Mouse (Mus musculus) spleen, adult 12 weeks (tissue): Measurements from ENCODE around the gene Cxcl14.

Experiments used
- DNase-seq: peaks from one replicate; pipeline ENCODE4 v3.0.0; 2022; ENCODE audit warnings: low spot score

Gene Cxcl14

GRCm38 (mm10) chr13:56289261-56289660 lies 7.1 kb downstream of the Cxcl14 start:
- no peak for DNase-seq

GRCm38 (mm10) chr13:56288601-56289000 lies 7.8 kb downstream of the Cxcl14 start:
- no peak for DNase-seq

- DNase-seq, result no peak
Observed at GRCm38 (mm10) chr13:56287091-56287490, 9.3 kb downstream of the Cxcl14 start.

GRCm38 (mm10) chr13:56283321-56283720 lies 13.0 kb downstream of the Cxcl14 start:
- DNase-seq, result no peak

GRCm38 (mm10) chr13:56280356-56280755 lies 16.0 kb downstream of the Cxcl14 start:
- DNase-seq, result no peak

GRCm38 (mm10) chr13:56279439-56279838 lies 16.9 kb downstream of the Cxcl14 start:
- DNase-seq, result peak; percentile 23

- no peak for DNase-seq
Observed at GRCm38 (mm10) chr13:56275171-56275570, 21.2 kb downstream of the Cxcl14 start.

- DNase-seq, result no peak
Observed at GRCm38 (mm10) chr13:56270124-56270523, 26.2 kb downstream of the Cxcl14 start.

- no peak for DNase-seq
Observed at GRCm38 (mm10) chr13:56267396-56267795, 29.0 kb downstream of the Cxcl14 start.

- DNase-seq, result no peak
Observed at GRCm38 (mm10) chr13:56266435-56266834, 29.9 kb downstream of the Cxcl14 start.

GRCm38 (mm10) chr13:56265661-56266060 lies 30.7 kb downstream of the Cxcl14 start:
- no peak for DNase-seq

- DNase-seq, result no peak
Observed at GRCm38 (mm10) chr13:56262269-56262668, 34.1 kb downstream of the Cxcl14 start.

GRCm38 (mm10) chr13:56260344-56260780 lies 36.0 kb downstream of the Cxcl14 start:
- no peak for DNase-seq

GRCm38 (mm10) chr13:56259926-56260250 lies 36.5 kb downstream of the Cxcl14 start:
- no peak for DNase-seq

- DNase-seq, result no peak
Observed at GRCm38 (mm10) chr13:56259021-56259925, 37.1 kb downstream of the Cxcl14 start.

- no peak for DNase-seq
Observed at GRCm38 (mm10) chr13:56258196-56259020, 37.9 kb downstream of the Cxcl14 start.

GRCm38 (mm10) chr13:56257469-56258153 lies 38.7 kb downstream of the Cxcl14 start:
- no peak for DNase-seq

- no peak for DNase-seq
Observed at GRCm38 (mm10) chr13:56256716-56257299, 39.5 kb downstream of the Cxcl14 start.

- no peak for DNase-seq
Observed at GRCm38 (mm10) chr13:56253379-56253778, 43.0 kb downstream of the Cxcl14 start.

GRCm38 (mm10) chr13:56252783-56253182 lies 43.6 kb downstream of the Cxcl14 start:
- no peak for DNase-seq

- DNase-seq, result no peak
Observed at GRCm38 (mm10) chr13:56251924-56252619, 44.3 kb downstream of the Cxcl14 start, which contains the start of gene Neurog1. Gene Neurog1, minus strand, starts transcription at chr13:56252163.
